Mouse (Mus musculus) liver, embryonic 11.5 days (tissue): Measurements from ENCODE around the gene Nos1. TPM values are rescaled to one million over a fixed set of nuclear protein-coding genes. Genes with fewer than 3 reads are reported as not detected.

ENCODE experiments used
- ATAC-seq: fragments of 200-750 bp; cut with Nextera tagmentation; replicated peaks from 2 replicates; pipeline ENCODE4 v1.8.0; 2017; ENCODE audit warnings: moderate number of reproducible peaks, mild to moderate bottlenecking, moderate TSS enrichment, moderate library complexity; ENCODE audit not compliant: low FRiP score
- DNase-seq: peaks from one replicate; pipeline ENCODE4 v3.0.0-alpha.2; 2017; ENCODE audit warnings: low spot score
- H3K27ac ChIP-seq: fragments of 300-500 bp; sonication (generic); 2 replicates; pipeline ENCODE4 v1.5.1; 2014; ENCODE audit warnings: mild to moderate bottlenecking, low read depth, low read length, control low read depth
- H3K27me3 ChIP-seq: fragments of 300-500 bp; sonication (generic); replicated peaks from 2 replicates; pipeline ENCODE4 v1.6.1; 2014; ENCODE audit warnings: low read length, mixed read lengths; ENCODE audit not compliant: control insufficient read depth, insufficient read depth
- H3K36me3 ChIP-seq: fragments of 300-500 bp; sonication (generic); 2 replicates; pipeline ENCODE4 v1.6.1; 2014; ENCODE audit warnings: mild to moderate bottlenecking, low read length, moderate library complexity, mixed read lengths; ENCODE audit not compliant: control insufficient read depth, insufficient read depth
- H3K4me1 ChIP-seq: fragments of 300-500 bp; sonication (generic); replicated peaks from 2 replicates; pipeline ENCODE4 v1.6.1; 2014; ENCODE audit warnings: low read length, mixed read lengths; ENCODE audit not compliant: control insufficient read depth, insufficient read depth
- H3K4me2 ChIP-seq: fragments of 300-500 bp; sonication (generic); 2 replicates; pipeline ENCODE4 v1.6.1; 2014; ENCODE audit warnings: mild to moderate bottlenecking, control low read depth, moderate library complexity
- H3K4me3 ChIP-seq: fragments of 300-500 bp; sonication (generic); 2 replicates; pipeline ENCODE4 v1.5.1; 2014; ENCODE audit warnings: low read depth, low read length, control low read depth
- H3K9ac ChIP-seq: fragments of 300-500 bp; sonication (generic); 2 replicates; pipeline ENCODE4 v1.6.1; 2014; ENCODE audit warnings: low read depth, low read length, control low read depth
- H3K9me3 ChIP-seq: fragments of 300-500 bp; sonication (generic); 2 replicates; pipeline ENCODE4 v1.6.1; 2016; ENCODE audit warnings: low read length, inconsistent platforms, mixed read lengths; ENCODE audit not compliant: control insufficient read depth
- WGBS: fragments of 180-500 bp; shearing (Covaris S2); extraction: QIAGEN DNeasy Blood & Tissue Kit; methylation state at CpG from one replicate; pipeline ENCODE4 v1.1.7; 2014; 5-methylcytosine and 5-hydroxymethylcytosine counted together
- polyA plus RNA-seq: library from polyadenylated mRNA; unstranded; fragments of >200 nt; fragmentation: Nextera tagmentation; extraction: Ambion mirVana; gene quantifications from 2 replicates; pipeline ENCODE4 v1.2.1, GENCODE M21; 2014

Nos1 gene
- polyA plus RNA-seq, 1 experiment from 2014 or later, result 0.01 TPM

- 80% methylated on average over 8 of the region's 8 CpGs for WGBS
- DNase-seq (no peak), ATAC-seq (no peak)
- H3K27me3 ChIP-seq, result no peaks in the 10 kb centered on the region; the same call in none of the 2 replicates
- no peaks in the 10 kb centered on the region for H3K36me3 ChIP-seq
- H3K27ac ChIP-seq, result no peak overlapping the region
- H3K9ac ChIP-seq, result no peak overlapping the region
- H3K4me3 ChIP-seq, result no peak overlapping the region
- H3K4me1 ChIP-seq, result no peaks in the 10 kb centered on the region
- no peaks in the 10 kb centered on the region for H3K9me3 ChIP-seq
- no peak overlapping the region for H3K4me2 ChIP-seq
Measured at GRCm38 (mm10) chr5:117939402-117939801, 158.6 kb downstream of the Nos1 start.

GRCm38 (mm10) chr5:117941552-117941951 lies 160.7 kb downstream of the Nos1 start:
- no peaks in the 10 kb centered on the region; the same call in 1 of the 2 replicates for H3K27me3 ChIP-seq
- no peaks in the 10 kb centered on the region for H3K4me1 ChIP-seq
- no peak overlapping the region for H3K4me3 ChIP-seq
- H3K4me2 ChIP-seq, result no peak overlapping the region
- DNase-seq, result no peak
- 72% methylated on average over 3 of the region's 3 CpGs for WGBS
- no peaks in the 10 kb centered on the region for H3K36me3 ChIP-seq
- no peak for ATAC-seq
- no peak overlapping the region for H3K27ac ChIP-seq
- no peak overlapping the region for H3K9ac ChIP-seq
- no peaks in the 10 kb centered on the region for H3K9me3 ChIP-seq

- DNase-seq, result no peak
- WGBS, result 28% methylated on average over 4 of the region's 4 CpGs
Measured at GRCm38 (mm10) chr5:117946605-117947004, 165.8 kb downstream of the Nos1 start.

GRCm38 (mm10) chr5:117949393-117949792 lies 168.6 kb downstream of the Nos1 start:
- Histone ChIP-seq H3K9me3 (no peaks in the 10 kb centered on the region), H3K4me3 (no peak overlapping the region), H3K36me3 (no peaks in the 10 kb centered on the region), H3K9ac (no peak overlapping the region), H3K27ac (no peak overlapping the region), H3K27me3 (no peaks in the 10 kb centered on the region), H3K4me2 (no peak overlapping the region), H3K4me1 (no peaks in the 10 kb centered on the region)
- DNase-seq, result no peak
- ATAC-seq, result no peak
- WGBS, result 77% methylated on average over 10 of the region's 10 CpGs

More at GRCm38 (mm10) chr5:117946605-117947004, 165.8 kb downstream of the Nos1 start:
- no peaks in the 10 kb centered on the region for H3K9me3 ChIP-seq
- no peak overlapping the region for H3K9ac ChIP-seq
- no peak overlapping the region for H3K4me2 ChIP-seq
- no peaks in the 10 kb centered on the region for H3K27me3 ChIP-seq
- H3K4me1 ChIP-seq, result no peaks in the 10 kb centered on the region
- no peak for ATAC-seq
- H3K27ac ChIP-seq, result no peak overlapping the region
- no peaks in the 10 kb centered on the region for H3K36me3 ChIP-seq
- H3K4me3 ChIP-seq, result no peak overlapping the region

- no peak for DNase-seq
Measured at GRCm38 (mm10) chr5:117953893-117954292, 173.1 kb downstream of the Nos1 start.

GRCm38 (mm10) chr5:117954429-117954828 lies 173.6 kb downstream of the Nos1 start:
- 73% methylated on average over 1 of the region's 1 CpGs for WGBS
- ATAC-seq, result no peak
- Histone ChIP-seq H3K27ac (no peak overlapping the region), H3K9me3 (no peaks in the 10 kb centered on the region), H3K4me1 (no peaks in the 10 kb centered on the region), H3K9ac (no peak overlapping the region), H3K36me3 (no peaks in the 10 kb centered on the region), H3K4me2 (no peak overlapping the region), H3K4me3 (no peak overlapping the region), H3K27me3 (no peaks in the 10 kb centered on the region)
- DNase-seq, result no peak

More at GRCm38 (mm10) chr5:117953893-117954292, 173.1 kb downstream of the Nos1 start:
- no peaks in the 10 kb centered on the region for H3K36me3 ChIP-seq
- H3K9me3 ChIP-seq, result no peaks in the 10 kb centered on the region
- H3K4me1 ChIP-seq, result no peaks in the 10 kb centered on the region
- ATAC-seq, result no peak
- H3K27me3 ChIP-seq, result no peaks in the 10 kb centered on the region
- H3K9ac ChIP-seq, result no peak overlapping the region
- H3K4me3 ChIP-seq, result no peak overlapping the region
- no peak overlapping the region for H3K27ac ChIP-seq
- 73% methylated on average over 12 of the region's 12 CpGs for WGBS
- no peak overlapping the region for H3K4me2 ChIP-seq

GRCm38 (mm10) chr5:117955675-117956420 lies 175.0 kb downstream of the Nos1 start:
- no peaks in the 10 kb centered on the region for H3K4me1 ChIP-seq
- no peak overlapping the region for H3K27ac ChIP-seq
- no peak overlapping the region for H3K4me2 ChIP-seq
- no peaks in the 10 kb centered on the region for H3K9me3 ChIP-seq
- no peak overlapping the region for H3K4me3 ChIP-seq
- no peaks in the 10 kb centered on the region for H3K36me3 ChIP-seq
- H3K9ac ChIP-seq, result no peak overlapping the region
- 25% methylated on average over 10 of the region's 10 CpGs for WGBS
- DNase-seq, result no peak
- no peak for ATAC-seq
- H3K27me3 ChIP-seq, result no peaks in the 10 kb centered on the region

- no peaks in the 10 kb centered on the region for H3K27me3 ChIP-seq
- no peak overlapping the region for H3K4me2 ChIP-seq
- peaks cover 3% of the 10 kb centered on the region; the same call in 1 of the 2 replicates for H3K4me1 ChIP-seq
- no peak overlapping the region for H3K27ac ChIP-seq
- no peak for ATAC-seq
- no peak for DNase-seq
- no peaks in the 10 kb centered on the region for H3K9me3 ChIP-seq
- H3K9ac ChIP-seq, result no peak overlapping the region
- 49% methylated on average over 9 of the region's 9 CpGs for WGBS
- H3K36me3 ChIP-seq, result no peaks in the 10 kb centered on the region
- H3K4me3 ChIP-seq, result no peak overlapping the region
Measured at GRCm38 (mm10) chr5:117964750-117965149, 183.9 kb downstream of the Nos1 start.

GRCm38 (mm10) chr5:117966956-117967355 lies 186.1 kb downstream of the Nos1 start:
- 78% methylated on average over 9 of the region's 9 CpGs for WGBS
- Histone ChIP-seq H3K27ac (no peak overlapping the region), H3K27me3 (no peaks in the 10 kb centered on the region)

More at GRCm38 (mm10) chr5:117966956-117967355, 186.1 kb downstream of the Nos1 start:
- Histone ChIP-seq H3K4me2 (no peak overlapping the region), H3K4me3 (no peak overlapping the region), H3K4me1 (peaks cover 3% of the 10 kb centered on the region; the same call in 1 of the 2 replicates), H3K9ac (no peak overlapping the region), H3K36me3 (no peaks in the 10 kb centered on the region), H3K9me3 (no peaks in the 10 kb centered on the region)
- ATAC-seq (no peak), DNase-seq (no peak)
